Mouse (Mus musculus) cerebellum, adult 2 months (tissue): ENCODE measurements around the gene Tkt.

Experiments used
- CTCF ChIP-seq: fragments of 200-500 bp; IDR thresholded peaks from 2 replicates; pipeline ENCODE4 v1.5.1; 2011; ENCODE audit warnings: low read depth, mild to moderate bottlenecking, control low read depth, low read length, moderate library complexity, borderline replicate concordance; ENCODE audit not compliant: insufficient read depth
- POLR2A ChIP-seq: fragments of 200-500 bp; IDR thresholded peaks from 2 replicates; pipeline ENCODE4 v1.6.1; 2011; ENCODE audit warnings: low read length, control low read depth, borderline replicate concordance; ENCODE audit not compliant: insufficient read depth

- TF ChIP-seq CTCF (no peak), POLR2A (no peak)
Measured at GRCm38 (mm10) chr14:30529454-30529853, 18.7 kb upstream of the Tkt start.
